ENCODE assay signal across 9 mouse cellular contexts in the genomic region with DNA sequence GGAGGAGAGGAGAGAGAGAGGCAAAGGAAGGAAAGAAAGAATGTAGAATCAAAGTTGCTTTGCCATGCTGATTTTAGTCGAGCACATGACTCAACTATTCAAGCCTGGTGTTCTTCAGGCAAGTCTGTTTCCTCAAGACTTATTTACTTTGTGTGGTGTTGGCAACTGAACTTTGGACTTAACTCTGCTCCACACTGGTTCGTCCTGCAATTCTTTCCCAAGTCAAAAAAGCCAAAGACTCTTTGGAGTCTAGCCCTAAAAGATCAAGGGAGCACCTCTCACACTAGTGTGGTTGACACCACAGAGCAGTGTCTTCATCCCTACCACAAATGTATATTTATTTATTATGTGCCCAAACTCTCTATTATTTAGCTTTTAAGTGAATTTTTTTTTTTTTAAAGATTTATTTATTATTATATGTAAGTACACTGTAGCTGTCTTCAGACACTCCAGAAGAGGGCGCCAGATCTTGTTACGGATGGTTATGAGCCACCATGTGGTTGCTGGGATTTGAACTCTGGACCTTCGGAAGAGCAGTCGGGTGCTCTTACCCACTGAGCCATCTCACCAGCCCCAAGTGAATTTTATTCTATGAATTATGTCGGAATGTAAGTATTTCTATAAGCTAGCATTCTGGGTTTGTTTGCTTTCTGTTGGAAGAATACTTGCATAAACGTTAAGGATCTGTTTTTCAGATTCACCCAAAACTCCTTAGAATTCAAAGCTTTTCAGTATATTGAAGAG. TPM values are rescaled to one million over a fixed set of nuclear protein-coding genes. Genes with fewer than 3 reads are reported as not detected.
DNase-seq lines count a peak whose midpoint lies in the region; ATAC-seq and TF ChIP-seq lines count a peak whose summit lies in the region.
"Had no signal": no experiment of that assay in that cellular context is flagged by ENCODE, and none has a peak within 500 bp of the region (broad histone marks: within the 10 kb centered on the region; RNA-seq: fewer than 3 reads in every experiment).

No protein-coding gene starts in this region.

- peak; percentile 12 for TF ChIP-seq CTCF in left cerebral cortex, adult 2 months (IDR thresholded peaks at IDR 0.05)

- intact Hi-C loops in left cerebral cortex, adult 2 months (cut with DNase I), result no loop called here
- intact Hi-C loops in left cerebral cortex, postnatal 14 days (cut with DNase I), result no loop called here
- intact Hi-C loops in left cerebral cortex, postnatal 4 days (cut with DNase I), result no loop called here

- ATAC-seq in embryonic facial prominence, embryonic 15.5 days (ENCODE audit: insufficient number of reproducible peaks, low FRiP score, low TSS enrichment, low read depth), result no peak
- ATAC-seq in kidney, embryonic 16.5 days (ENCODE audit: low FRiP score, low TSS enrichment), result no peak
- ATAC-seq in neural tube, embryonic 12.5 days (ENCODE audit: low FRiP score, low read depth), result no peak

- peak overlapping the region; percentile 54 for H3K4me2 ChIP-seq in embryonic facial prominence, embryonic 15.5 days (replicated peaks)
- H3K4me2 ChIP-seq in kidney, embryonic 16.5 days (replicated peaks; ENCODE audit: low read depth, low read length), result peak overlapping the region; percentile 65
- H3K4me2 ChIP-seq in neural tube, embryonic 12.5 days (replicated peaks), result peak overlapping the region; percentile 78

- H3K36me3 ChIP-seq in embryonic facial prominence, embryonic 15.5 days, result peaks cover 17% of the 10 kb centered on the region
- peaks cover 17% of the 10 kb centered on the region for H3K36me3 ChIP-seq in kidney, embryonic 16.5 days (ENCODE audit: insufficient read depth, low read length)
- H3K36me3 ChIP-seq in neural tube, embryonic 12.5 days, result peaks cover 13% of the 10 kb centered on the region

- H3K9me3 ChIP-seq in embryonic facial prominence, embryonic 15.5 days (replicated peaks), result no peaks in the 10 kb centered on the region
- H3K9me3 ChIP-seq in kidney, embryonic 16.5 days (ENCODE audit: low read length), result no peaks in the 10 kb centered on the region
- no peaks in the 10 kb centered on the region for H3K9me3 ChIP-seq in neural tube, embryonic 12.5 days

- H3K4me1 ChIP-seq in embryonic facial prominence, embryonic 15.5 days, result peaks cover 13% of the 10 kb centered on the region
- peaks cover 10% of the 10 kb centered on the region for H3K4me1 ChIP-seq in kidney, embryonic 16.5 days (ENCODE audit: insufficient read depth, low read length)
- H3K4me1 ChIP-seq in neural tube, embryonic 12.5 days, result peaks cover 15% of the 10 kb centered on the region

- no peaks in the 10 kb centered on the region for H3K27me3 ChIP-seq in embryonic facial prominence, embryonic 15.5 days
- H3K27me3 ChIP-seq in kidney, embryonic 16.5 days (ENCODE audit: insufficient read depth, low read length), result no peaks in the 10 kb centered on the region
- no peaks in the 10 kb centered on the region for H3K27me3 ChIP-seq in neural tube, embryonic 12.5 days (replicated peaks)

- no peak overlapping the region for H3K9ac ChIP-seq in embryonic facial prominence, embryonic 15.5 days
- no peak overlapping the region; the same call in 1 of the 2 replicates for H3K9ac ChIP-seq in kidney, embryonic 16.5 days (replicated peaks; ENCODE audit: low read length)
- H3K9ac ChIP-seq in neural tube, embryonic 12.5 days, result no peak overlapping the region

- H3K4me3 ChIP-seq in left cerebral cortex, adult 2 months, result peak overlapping the region; percentile 99
- H3K4me3 ChIP-seq in embryonic facial prominence, embryonic 15.5 days (replicated peaks), result peak overlapping the region; percentile 96
- H3K4me3 ChIP-seq in kidney, embryonic 16.5 days (ENCODE audit: low read length), result peak overlapping the region; percentile 98
- H3K4me3 ChIP-seq in neural tube, embryonic 12.5 days, result no peak overlapping the region

- DNase-seq in left cerebral cortex, adult 2 months (ENCODE audit: extremely low spot score in 1 of 2, low spot score in 2 of 2), result no peak
- no peak for DNase-seq in left cerebral cortex, postnatal 14 days (ENCODE audit: low spot score in 2 of 2)
- no peak for DNase-seq in embryo, embryonic 10 days (ENCODE audit: low spot score)
- no peak for DNase-seq in left cerebral cortex, postnatal 4 days
- no peak for DNase-seq in thymus, postnatal 10 days (ENCODE audit: low spot score in 2 of 2)

- WGBS in embryonic facial prominence, embryonic 15.5 days, result 56% methylated on average over 8 of the region's 8 CpGs
- WGBS in kidney, embryonic 16.5 days, result 70% methylated on average over 6 of the region's 8 CpGs
- WGBS in neural tube, embryonic 12.5 days, result 67% methylated on average over 8 of the region's 8 CpGs

- H3K27ac ChIP-seq in left cerebral cortex, adult 2 months, result peak overlapping the region; percentile 88
- peak overlapping the region; percentile 99 for H3K27ac ChIP-seq in embryonic facial prominence, embryonic 15.5 days (replicated peaks)
- peak overlapping the region; percentile 98 for H3K27ac ChIP-seq in kidney, embryonic 16.5 days (ENCODE audit: low read length)
- H3K27ac ChIP-seq in neural tube, embryonic 12.5 days, result no peak overlapping the region

RNA-seq across cellular contexts. Expression of a gene that starts 1.2 kb away (rescaled TPM):
- total RNA-seq in left cerebral cortex, adult 2 months (2021), result 10 to 100 TPM; 55.3 to 59.3 TPM
- 10 to 100 TPM; 53.6 to 55.1 TPM for total RNA-seq in left cerebral cortex, postnatal 14 days (2021)
- 78.6 and 91.4 TPM in 2 replicates for polyA plus RNA-seq in embryonic facial prominence, embryonic 15.5 days (2015; fragmentation: Nextera tagmentation; extraction: Ambion mirVana)
- 92.2 and 97.3 TPM in 2 replicates for polyA plus RNA-seq in kidney, embryonic 16.5 days (2015; fragmentation: Nextera tagmentation; extraction: Ambion mirVana)
- polyA plus RNA-seq in neural tube, embryonic 12.5 days (2016; fragmentation: Nextera tagmentation; extraction: Ambion mirVana), result 120 and 124 TPM in 2 replicates
- total RNA-seq in left cerebral cortex, postnatal 4 days (2021), result 10 to 100 TPM; 76.3 to 78.3 TPM

RNA-seq across cellular contexts. Expression of a gene that starts 31.5 kb away (rescaled TPM):
- not detected for total RNA-seq in left cerebral cortex, adult 2 months (2021)
- not detected for total RNA-seq in left cerebral cortex, postnatal 14 days (2021)
- polyA plus RNA-seq in embryonic facial prominence, embryonic 15.5 days (2015; fragmentation: Nextera tagmentation; extraction: Ambion mirVana), result not detected in 2 replicates
- polyA plus RNA-seq in kidney, embryonic 16.5 days (2015; fragmentation: Nextera tagmentation; extraction: Ambion mirVana), result not detected in 2 replicates
- not detected in 2 replicates for polyA plus RNA-seq in neural tube, embryonic 12.5 days (2016; fragmentation: Nextera tagmentation; extraction: Ambion mirVana)
- total RNA-seq in left cerebral cortex, postnatal 4 days (2021), result not detected
- total RNA-seq: neutrophil, adult 5-6 weeks had no signal

RNA-seq across cellular contexts. Expression of a gene that starts 32.2 kb away (rescaled TPM):
- total RNA-seq in left cerebral cortex, adult 2 months (2021), result 10 to 100 TPM; 41.1 to 45.8 TPM
- 10 to 100 TPM; 45.5 to 47.8 TPM for total RNA-seq in left cerebral cortex, postnatal 14 days (2021)
- 68.3 and 71.6 TPM in 2 replicates for polyA plus RNA-seq in embryonic facial prominence, embryonic 15.5 days (2015; fragmentation: Nextera tagmentation; extraction: Ambion mirVana)
- polyA plus RNA-seq in kidney, embryonic 16.5 days (2015; fragmentation: Nextera tagmentation; extraction: Ambion mirVana), result 59.5 and 59.6 TPM in 2 replicates
- 44.6 and 49.1 TPM in 2 replicates for polyA plus RNA-seq in neural tube, embryonic 12.5 days (2016; fragmentation: Nextera tagmentation; extraction: Ambion mirVana)
- 10 to 100 TPM; 45.0 to 46.9 TPM for total RNA-seq in left cerebral cortex, postnatal 4 days (2021)
